Mouse (Mus musculus): ENCODE results near the gene Pik3r1. TPM values are rescaled to one million over a fixed set of nuclear protein-coding genes. Genes with fewer than 3 reads are reported as not detected.
A peak's percentile ranks its signal among the peaks of the same experiment; 100 is the strongest.

Pik3r1 gene
- polyA plus RNA-seq, 1 experiment from 2014 or later: 47.5 TPM

- WGBS: 86% methylated on average over 5 of the region's 5 CpGs
- H3K9me3 ChIP-seq: no peaks in the 10 kb centered on the region
- ATAC-seq (ENCODE audit: low FRiP score, low read depth): no peak
- no peaks in the 10 kb centered on the region for H3K27me3 ChIP-seq
- no peaks in the 10 kb centered on the region for H3K36me3 ChIP-seq
- H3K4me2 ChIP-seq: no peak overlapping the region
- no peaks in the 10 kb centered on the region for H3K4me1 ChIP-seq (replicated peaks)
- H3K9ac ChIP-seq: no peak overlapping the region
- H3K4me3 ChIP-seq: no peak overlapping the region
- no peak overlapping the region for H3K27ac ChIP-seq (replicated peaks)
These were observed 23.1 kb downstream of the Pik3r1 start for GRCm38 (mm10) chr13:101744943-101745342.

GRCm38 (mm10) chr13:101744053-101744452, 24.0 kb downstream of the Pik3r1 start:
- no peak overlapping the region for H3K4me3 ChIP-seq
- no peaks in the 10 kb centered on the region for H3K4me1 ChIP-seq (replicated peaks)
- 83% methylated on average over 2 of the region's 2 CpGs for WGBS
- H3K36me3 ChIP-seq: no peaks in the 10 kb centered on the region
- no peak overlapping the region for H3K4me2 ChIP-seq
- H3K27ac ChIP-seq (replicated peaks): no peak overlapping the region
- ATAC-seq (ENCODE audit: low FRiP score, low read depth): no peak
- H3K27me3 ChIP-seq: no peaks in the 10 kb centered on the region
- no peak overlapping the region for H3K9ac ChIP-seq
- H3K9me3 ChIP-seq: no peaks in the 10 kb centered on the region

- Histone ChIP-seq H3K36me3 (no peaks in the 10 kb centered on the region), H3K9ac (no peak overlapping the region), H3K27me3 (no peaks in the 10 kb centered on the region), H3K4me2 (no peak overlapping the region), H3K4me3 (no peak overlapping the region), H3K9me3 (no peaks in the 10 kb centered on the region), H3K27ac (replicated peaks) (no peak overlapping the region), H3K4me1 (replicated peaks) (no peaks in the 10 kb centered on the region)
- ATAC-seq (ENCODE audit: low FRiP score, low read depth): no peak
- WGBS: 81% methylated on average over 8 of the region's 8 CpGs
These were observed 24.8 kb downstream of the Pik3r1 start for GRCm38 (mm10) chr13:101743247-101743646.

- Histone ChIP-seq H3K4me2 (no peak overlapping the region), H3K36me3 (no peaks in the 10 kb centered on the region), H3K4me3 (no peak overlapping the region), H3K9ac (no peak overlapping the region), H3K4me1 (replicated peaks) (0 out of 2 replicates have a peak, but pooled peaks cover 2% of the 10 kb centered on the region), H3K27me3 (no peaks in the 10 kb centered on the region), H3K27ac (replicated peaks) (no peak overlapping the region), H3K9me3 (no peaks in the 10 kb centered on the region)
- ATAC-seq (ENCODE audit: low FRiP score, low read depth): no peak
- 82% methylated on average over 6 of the region's 6 CpGs for WGBS
These were observed 25.4 kb downstream of the Pik3r1 start for GRCm38 (mm10) chr13:101742596-101742995.

GRCm38 (mm10) chr13:101741530-101742309, 26.3 kb downstream of the Pik3r1 start:
- Histone ChIP-seq H3K9me3 (no peaks in the 10 kb centered on the region), H3K27ac (replicated peaks) (no peak overlapping the region), H3K4me2 (no peak overlapping the region), H3K36me3 (no peaks in the 10 kb centered on the region), H3K4me1 (replicated peaks) (0 out of 2 replicates have a peak, but pooled peaks cover 3% of the 10 kb centered on the region), H3K4me3 (no peak overlapping the region), H3K27me3 (no peaks in the 10 kb centered on the region), H3K9ac (no peak overlapping the region)
- 90% methylated on average over 11 of the region's 11 CpGs for WGBS
- no peak for ATAC-seq (ENCODE audit: low FRiP score, low read depth)

GRCm38 (mm10) chr13:101739732-101740381, 28.2 kb downstream of the Pik3r1 start:
- no peak for ATAC-seq (ENCODE audit: low FRiP score, low read depth)
- no peak overlapping the region for H3K27ac ChIP-seq (replicated peaks)
- H3K9ac ChIP-seq: no peak overlapping the region
- H3K4me1 ChIP-seq (replicated peaks): 0 out of 2 replicates have a peak, but pooled peaks cover 8% of the 10 kb centered on the region
- no peaks in the 10 kb centered on the region for H3K27me3 ChIP-seq
- H3K4me2 ChIP-seq: no peak overlapping the region
- H3K36me3 ChIP-seq: no peaks in the 10 kb centered on the region
- no peak overlapping the region for H3K4me3 ChIP-seq
- H3K9me3 ChIP-seq: no peaks in the 10 kb centered on the region
- 80% methylated on average over 4 of the region's 4 CpGs for WGBS

- Histone ChIP-seq H3K9ac (no peak overlapping the region), H3K4me2 (no peak overlapping the region), H3K27me3 (no peaks in the 10 kb centered on the region), H3K9me3 (no peaks in the 10 kb centered on the region), H3K4me1 (replicated peaks) (0 out of 2 replicates have a peak, but pooled peaks cover 8% of the 10 kb centered on the region), H3K27ac (replicated peaks) (no peak overlapping the region; the same call in 1 of the 2 replicates), H3K36me3 (no peaks in the 10 kb centered on the region), H3K4me3 (no peak overlapping the region)
- 0 out of 2 replicates have a peak, but pooled peaks have one; percentile 21 for ATAC-seq (ENCODE audit: low FRiP score, low read depth)
- WGBS: 63% methylated on average over 6 of the region's 6 CpGs
These were observed 29.2 kb downstream of the Pik3r1 start for GRCm38 (mm10) chr13:101738769-101739168.

- no peak overlapping the region for H3K27ac ChIP-seq (replicated peaks)
- no peak overlapping the region for H3K9ac ChIP-seq
- no peak overlapping the region for H3K4me3 ChIP-seq
- H3K36me3 ChIP-seq: no peaks in the 10 kb centered on the region
- no peak overlapping the region for H3K4me2 ChIP-seq
- no peaks in the 10 kb centered on the region for H3K27me3 ChIP-seq
- 0 out of 2 replicates have a peak, but pooled peaks cover 8% of the 10 kb centered on the region for H3K4me1 ChIP-seq (replicated peaks)
- WGBS: 72% methylated on average over 16 of the region's 16 CpGs
- ATAC-seq (ENCODE audit: low FRiP score, low read depth): no peak
- H3K9me3 ChIP-seq: no peaks in the 10 kb centered on the region
These were observed 31.3 kb downstream of the Pik3r1 start for GRCm38 (mm10) chr13:101736521-101737387.

- no peaks in the 10 kb centered on the region for H3K9me3 ChIP-seq
- H3K4me2 ChIP-seq: no peak overlapping the region
- 0 out of 2 replicates have a peak, but pooled peaks cover 8% of the 10 kb centered on the region for H3K4me1 ChIP-seq (replicated peaks)
- H3K27ac ChIP-seq (replicated peaks): no peak overlapping the region
- ATAC-seq (ENCODE audit: low FRiP score, low read depth): no peak
- no peak overlapping the region for H3K4me3 ChIP-seq
- no peaks in the 10 kb centered on the region for H3K27me3 ChIP-seq
- H3K9ac ChIP-seq: no peak overlapping the region
- H3K36me3 ChIP-seq: no peaks in the 10 kb centered on the region
- WGBS: 65% methylated on average over 8 of the region's 8 CpGs
These were observed 32.5 kb downstream of the Pik3r1 start for GRCm38 (mm10) chr13:101735364-101736120.

- H3K36me3 ChIP-seq: no peaks in the 10 kb centered on the region
- no peak overlapping the region for H3K4me3 ChIP-seq
- H3K27me3 ChIP-seq: no peaks in the 10 kb centered on the region
- no peak overlapping the region for H3K9ac ChIP-seq
- no peaks in the 10 kb centered on the region for H3K9me3 ChIP-seq
- no peak overlapping the region for H3K27ac ChIP-seq (replicated peaks)
- peaks cover 18% of the 10 kb centered on the region for H3K4me1 ChIP-seq (replicated peaks)
- 88% methylated on average over 7 of the region's 7 CpGs for WGBS
- ATAC-seq (ENCODE audit: low FRiP score, low read depth): no peak
- H3K4me2 ChIP-seq: no peak overlapping the region
These were observed 33.8 kb downstream of the Pik3r1 start for GRCm38 (mm10) chr13:101734227-101734626.

- H3K4me1 ChIP-seq (replicated peaks): peaks cover 18% of the 10 kb centered on the region
- no peak overlapping the region for H3K9ac ChIP-seq
- no peak overlapping the region for H3K27ac ChIP-seq (replicated peaks)
- H3K9me3 ChIP-seq: no peaks in the 10 kb centered on the region
- no peak for ATAC-seq (ENCODE audit: low FRiP score, low read depth)
- H3K4me3 ChIP-seq: no peak overlapping the region
- no peak overlapping the region for H3K4me2 ChIP-seq
- no peaks in the 10 kb centered on the region for H3K27me3 ChIP-seq
- H3K36me3 ChIP-seq: no peaks in the 10 kb centered on the region
- WGBS: 87% methylated on average over 10 of the region's 10 CpGs
These were observed 35.3 kb downstream of the Pik3r1 start for GRCm38 (mm10) chr13:101732675-101733074.
